Mouse (Mus musculus): ENCODE data around the gene Zfp526.

DNA sequence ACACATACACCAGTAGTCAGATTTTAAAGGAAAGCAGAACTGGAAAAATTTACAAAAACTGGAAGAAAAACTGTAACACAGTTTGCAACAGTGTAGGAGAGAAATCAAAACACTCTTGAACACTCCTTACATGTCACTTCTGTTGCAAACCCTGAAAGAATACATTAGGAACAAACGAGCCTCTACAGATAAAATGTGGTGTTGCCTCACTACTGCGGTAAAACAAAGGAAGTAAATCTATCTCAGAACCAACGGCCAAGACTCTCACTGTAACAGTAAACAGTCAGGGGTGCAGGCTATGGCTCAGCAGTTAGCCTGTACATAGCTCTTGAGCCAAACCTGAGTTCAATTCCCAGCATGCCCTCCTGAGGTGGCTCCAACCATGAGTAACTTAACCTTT, 8.1 kb upstream of the Zfp526 start:
- TF ChIP-seq CTCF (IDR thresholded peaks at IDR 0.05; ENCODE audit: extremely low read depth, insufficient read depth, insufficient read length, insufficient replicate concordance), result no peak
- TF ChIP-seq POLR2A (IDR thresholded peaks at IDR 0.05; ENCODE audit: low read depth, low read length), result no peak

Data from spleen, adult 2 months (tissue).